Mouse (Mus musculus) hindbrain, embryonic 16.5 days (tissue): ENCODE data around the gene D430042O09Rik. TPM values are rescaled to one million over a fixed set of nuclear protein-coding genes. Genes with fewer than 3 reads are reported as not detected.

Source experiments
- ATAC-seq: fragments of 200-750 bp; cut with Nextera tagmentation; 2 replicates; pipeline ENCODE4 v1.8.0; 2017; ENCODE audit warnings: moderate TSS enrichment, moderate library complexity
- H3K27ac ChIP-seq: fragments of 300-500 bp; sonication (generic); 2 replicates; pipeline ENCODE4 v1.5.1; 2014; ENCODE audit warnings: low read depth, mild to moderate bottlenecking, control low read depth, low read length, moderate library complexity
- H3K27me3 ChIP-seq: fragments of 300-500 bp; sonication (generic); replicated peaks from 2 replicates; pipeline ENCODE4 v1.6.1; 2014; ENCODE audit warnings: low read length; ENCODE audit not compliant: control insufficient read depth, insufficient read depth
- H3K36me3 ChIP-seq: fragments of 300-500 bp; sonication (generic); 2 replicates; pipeline ENCODE4 v1.6.1; 2014; ENCODE audit warnings: mild to moderate bottlenecking, low read length, moderate library complexity, mixed read lengths; ENCODE audit not compliant: control insufficient read depth, insufficient read depth
- H3K4me1 ChIP-seq: fragments of 300-500 bp; sonication (generic); 2 replicates; pipeline ENCODE4 v1.6.1; 2014; ENCODE audit warnings: low read depth, low read length; ENCODE audit not compliant: control insufficient read depth, insufficient read depth
- H3K4me2 ChIP-seq: fragments of 300-500 bp; sonication (generic); 2 replicates; pipeline ENCODE4 v1.6.1; 2014; ENCODE audit warnings: mild to moderate bottlenecking, low read length, control low read depth, moderate library complexity
- H3K4me3 ChIP-seq: fragments of 300-500 bp; sonication (generic); 2 replicates; pipeline ENCODE4 v1.5.1; 2014; ENCODE audit warnings: mild to moderate bottlenecking, low read length, control low read depth, moderate library complexity
- H3K9ac ChIP-seq: fragments of 300-500 bp; sonication (generic); 2 replicates; pipeline ENCODE4 v1.6.1; 2014; ENCODE audit warnings: low read depth, mild to moderate bottlenecking, control low read depth, low read length, moderate library complexity
- H3K9me3 ChIP-seq: fragments of 300-500 bp; sonication (generic); 2 replicates; pipeline ENCODE4 v1.6.1; 2014; ENCODE audit warnings: mild to moderate bottlenecking, low read length, moderate library complexity; ENCODE audit not compliant: control insufficient read depth
- WGBS: fragments of 180-500 bp; shearing (Covaris S2); extraction: QIAGEN DNeasy Blood & Tissue Kit; methylation state at CpG from one replicate; pipeline ENCODE4 v1.1.7; 2014; 5-methylcytosine and 5-hydroxymethylcytosine counted together
- polyA plus RNA-seq: library from polyadenylated mRNA; unstranded; fragments of >200 nt; fragmentation: Nextera tagmentation; extraction: Ambion mirVana; gene quantifications from 2 replicates; pipeline ENCODE4 v1.2.1, GENCODE M21; 2015

D430042O09Rik gene
- polyA plus RNA-seq, 1 experiment from 2014 or later: 5.0 TPM

DNA sequence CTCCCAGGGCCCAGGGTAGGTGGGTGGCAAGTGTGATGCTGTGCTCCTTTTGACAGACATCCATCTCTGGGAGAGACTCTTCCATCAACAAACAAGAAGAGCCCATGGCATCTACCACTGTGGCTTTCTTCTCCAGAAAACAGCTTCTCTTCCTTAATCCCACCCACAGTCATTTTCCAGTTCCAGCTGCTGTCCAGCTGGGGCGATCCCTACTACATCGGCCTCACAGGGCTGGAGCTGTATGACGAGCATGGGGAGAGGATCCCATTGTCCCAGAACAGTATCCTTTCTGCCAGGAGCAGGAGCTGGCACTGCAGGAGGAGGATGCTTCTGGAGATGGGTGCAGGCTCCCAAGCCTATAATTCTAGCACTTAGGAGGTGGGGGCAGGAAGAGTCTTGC lies 160.9 kb downstream of the D430042O09Rik start:
- H3K4me2 ChIP-seq: no peak overlapping the region
- no peaks in the 10 kb centered on the region for H3K9me3 ChIP-seq
- peaks cover 21% of the 10 kb centered on the region for H3K4me1 ChIP-seq
- H3K9ac ChIP-seq: no peak overlapping the region
- ATAC-seq: no peak
- no peaks in the 10 kb centered on the region for H3K27me3 ChIP-seq
- H3K27ac ChIP-seq: no peak overlapping the region
- 84% methylated on average over 3 of the region's 3 CpGs for WGBS
- H3K4me3 ChIP-seq: no peak overlapping the region
- H3K36me3 ChIP-seq: no peaks in the 10 kb centered on the region

DNA sequence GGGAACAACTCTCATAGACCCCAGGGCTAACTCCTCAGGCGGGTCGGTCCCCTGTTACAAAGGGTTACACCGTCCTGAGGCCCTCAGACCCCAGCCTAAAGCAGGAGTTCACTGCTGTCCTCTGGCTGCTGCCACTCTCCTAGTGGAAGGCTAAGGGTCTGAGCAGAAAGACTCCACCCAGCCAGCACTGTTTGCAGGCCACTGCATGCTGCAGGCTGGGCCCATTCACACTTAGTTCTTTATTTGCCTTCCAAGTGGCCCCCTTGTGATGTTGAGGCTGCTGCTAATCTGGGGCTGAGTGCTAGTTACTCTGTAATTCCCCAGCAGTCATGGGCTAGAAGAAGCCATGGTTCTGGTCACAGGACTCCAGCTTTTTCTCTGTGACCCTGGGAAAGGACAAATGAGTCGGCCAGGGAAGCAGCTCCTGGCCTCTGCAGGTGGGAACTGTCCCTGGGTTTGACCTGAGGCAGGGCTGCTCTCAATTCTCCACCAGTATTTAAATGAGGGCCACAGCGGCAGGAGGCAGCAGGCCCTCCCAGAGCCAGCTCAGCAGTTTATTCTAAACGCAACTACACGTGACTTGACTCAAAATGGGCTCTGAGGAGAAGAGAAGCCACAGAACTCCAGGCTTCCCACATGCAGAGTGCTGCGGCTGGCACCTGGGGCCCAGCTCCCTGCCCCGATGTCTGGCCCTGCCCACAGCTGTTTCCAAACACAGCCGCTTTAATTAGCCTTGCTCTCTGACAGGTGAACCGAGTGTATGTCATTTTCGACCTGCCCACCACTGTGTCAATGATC lies 163.9 kb downstream of the D430042O09Rik start:
- Histone ChIP-seq H3K27ac (peak overlapping the region; percentile 7; the same call in 1 of the 2 replicates), H3K27me3 (no peaks in the 10 kb centered on the region), H3K9me3 (no peaks in the 10 kb centered on the region), H3K4me3 (no peak overlapping the region), H3K36me3 (no peaks in the 10 kb centered on the region), H3K4me2 (no peak overlapping the region), H3K9ac (no peak overlapping the region), H3K4me1 (peaks cover 17% of the 10 kb centered on the region)
- 19% methylated on average over 12 of the region's 12 CpGs for WGBS
- peak; percentile 73 for ATAC-seq

DNA sequence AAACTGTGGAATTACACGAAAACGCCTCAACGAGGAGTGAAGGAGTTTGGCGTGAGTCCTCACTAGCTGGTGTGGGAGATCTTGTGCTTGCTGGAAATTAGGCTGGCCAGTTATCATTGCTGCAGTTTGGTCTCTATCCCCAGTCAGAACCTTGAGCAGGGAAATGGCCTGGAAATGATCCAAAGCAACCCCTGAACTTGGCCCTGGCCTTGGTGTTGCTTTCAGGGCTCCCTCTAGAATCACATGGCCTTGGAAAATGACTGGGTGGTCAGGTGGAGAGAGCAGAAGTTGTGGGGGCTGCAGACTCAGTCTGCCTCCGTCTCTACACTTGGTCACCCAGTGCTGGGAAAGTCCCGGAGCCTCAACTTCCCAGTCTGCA lies 164.5 kb downstream of the D430042O09Rik start:
- Histone ChIP-seq H3K9me3 (no peaks in the 10 kb centered on the region), H3K4me2 (no peak overlapping the region), H3K27ac (peak overlapping the region; percentile 7; the same call in 1 of the 2 replicates), H3K9ac (no peak overlapping the region), H3K27me3 (no peaks in the 10 kb centered on the region), H3K4me1 (peaks cover 17% of the 10 kb centered on the region), H3K4me3 (no peak overlapping the region), H3K36me3 (no peaks in the 10 kb centered on the region)
- 35% methylated on average over 6 of the region's 6 CpGs for WGBS
- peak; percentile 38 for ATAC-seq

DNA sequence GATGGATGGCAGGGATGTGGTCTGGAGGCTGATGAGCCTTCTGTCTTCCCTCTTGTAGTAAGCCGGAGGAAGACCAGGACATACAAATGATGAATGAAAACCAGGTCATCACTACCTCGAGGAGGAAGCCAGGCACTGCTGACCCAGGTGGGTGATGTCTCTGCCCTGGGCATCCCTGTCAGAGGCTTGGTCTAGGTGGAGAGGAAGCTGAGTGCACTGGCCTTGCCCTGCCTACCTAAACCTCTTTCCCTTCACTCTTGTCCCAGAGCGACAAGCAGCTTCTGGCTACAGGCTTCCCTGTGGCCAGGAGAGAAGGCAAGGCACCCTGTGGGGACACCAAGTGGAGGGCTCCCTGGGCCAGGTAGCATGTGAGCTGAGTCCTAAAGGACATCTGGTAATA lies 165.2 kb downstream of the D430042O09Rik start:
- Histone ChIP-seq H3K4me1 (peaks cover 17% of the 10 kb centered on the region), H3K9me3 (no peaks in the 10 kb centered on the region), H3K4me2 (no peak overlapping the region), H3K9ac (no peak overlapping the region), H3K27me3 (no peaks in the 10 kb centered on the region), H3K27ac (no peak overlapping the region), H3K36me3 (no peaks in the 10 kb centered on the region), H3K4me3 (no peak overlapping the region)
- no peak for ATAC-seq
- 86% methylated on average over 3 of the region's 3 CpGs for WGBS

DNA sequence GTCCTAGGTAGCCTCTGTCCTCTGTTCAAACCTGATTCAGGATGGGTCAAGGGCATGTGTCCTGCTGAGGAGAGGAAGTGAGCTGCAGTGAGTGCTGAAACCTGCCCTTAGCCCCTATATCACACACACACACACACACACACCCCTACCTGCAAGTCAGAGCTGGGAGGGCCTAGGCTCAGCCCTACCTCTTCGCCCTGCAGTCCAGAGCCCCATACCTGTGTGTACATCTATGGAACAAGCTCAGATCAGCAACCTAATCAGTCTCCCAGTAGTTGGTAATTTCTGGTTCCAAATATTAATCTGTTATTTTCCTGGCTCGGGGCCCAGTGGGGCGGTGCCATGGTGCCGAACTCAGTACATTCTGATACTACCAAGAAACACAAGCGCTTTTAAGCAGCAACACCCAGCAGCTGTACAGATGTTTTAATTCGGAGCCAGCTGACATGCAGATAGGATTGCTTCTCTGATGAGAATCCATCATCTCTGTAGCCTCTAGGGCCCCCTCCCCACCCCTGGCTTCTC lies 166.3 kb downstream of the D430042O09Rik start:
- no peak for ATAC-seq
- Histone ChIP-seq H3K9me3 (no peaks in the 10 kb centered on the region), H3K27me3 (no peaks in the 10 kb centered on the region), H3K36me3 (no peaks in the 10 kb centered on the region), H3K4me2 (no peak overlapping the region), H3K27ac (no peak overlapping the region), H3K9ac (no peak overlapping the region), H3K4me1 (peaks cover 17% of the 10 kb centered on the region), H3K4me3 (no peak overlapping the region)
- 76% methylated on average over 6 of the region's 6 CpGs for WGBS

DNA sequence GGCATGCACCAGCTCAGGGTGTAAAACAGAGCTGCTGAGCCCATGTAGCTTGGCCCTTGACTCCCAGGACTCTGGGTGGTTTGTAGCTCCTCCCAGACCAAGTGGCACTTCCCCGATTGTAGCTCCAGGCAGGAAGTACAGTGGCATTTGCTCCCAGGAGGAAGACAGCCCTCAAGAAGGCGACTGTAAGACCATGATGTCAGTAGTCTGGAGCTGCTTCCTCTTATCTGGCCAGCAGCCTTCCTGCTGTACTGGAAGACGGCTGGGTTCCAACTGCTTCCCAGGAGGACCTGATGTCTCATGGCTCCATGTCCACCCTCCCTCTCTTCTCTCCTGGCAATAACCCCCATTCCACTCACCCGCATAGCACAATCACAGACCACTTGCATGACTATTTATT lies 170.4 kb downstream of the D430042O09Rik start:
- Histone ChIP-seq H3K27me3 (no peaks in the 10 kb centered on the region), H3K9ac (no peak overlapping the region), H3K9me3 (no peaks in the 10 kb centered on the region), H3K27ac (no peak overlapping the region), H3K4me2 (no peak overlapping the region), H3K4me3 (no peak overlapping the region), H3K36me3 (no peaks in the 10 kb centered on the region), H3K4me1 (no peaks in the 10 kb centered on the region; the same call in 1 of the 2 replicates)
- WGBS: 78% methylated on average over 4 of the region's 4 CpGs
- ATAC-seq: no peak

DNA sequence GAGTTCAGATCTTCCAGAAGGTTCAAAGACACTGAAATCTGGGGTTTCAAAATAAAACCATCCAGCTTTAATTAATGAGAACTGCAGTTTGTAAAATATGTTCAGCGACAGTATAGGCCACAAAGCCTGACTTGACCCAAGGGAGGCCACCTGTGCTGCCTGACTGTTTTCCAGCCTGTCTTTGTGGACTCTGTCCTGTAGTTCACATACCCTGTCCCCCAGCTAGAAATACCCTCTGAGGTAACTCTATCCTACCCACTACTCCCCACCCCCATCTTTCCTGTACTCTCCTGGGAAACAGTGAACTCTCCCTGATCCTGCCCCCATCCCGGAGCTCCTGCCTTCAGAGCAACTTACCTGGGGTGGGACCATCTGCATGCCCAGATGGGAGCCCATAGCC lies 175.5 kb downstream of the D430042O09Rik start:
- 77% methylated on average over 2 of the region's 2 CpGs for WGBS

DNA sequence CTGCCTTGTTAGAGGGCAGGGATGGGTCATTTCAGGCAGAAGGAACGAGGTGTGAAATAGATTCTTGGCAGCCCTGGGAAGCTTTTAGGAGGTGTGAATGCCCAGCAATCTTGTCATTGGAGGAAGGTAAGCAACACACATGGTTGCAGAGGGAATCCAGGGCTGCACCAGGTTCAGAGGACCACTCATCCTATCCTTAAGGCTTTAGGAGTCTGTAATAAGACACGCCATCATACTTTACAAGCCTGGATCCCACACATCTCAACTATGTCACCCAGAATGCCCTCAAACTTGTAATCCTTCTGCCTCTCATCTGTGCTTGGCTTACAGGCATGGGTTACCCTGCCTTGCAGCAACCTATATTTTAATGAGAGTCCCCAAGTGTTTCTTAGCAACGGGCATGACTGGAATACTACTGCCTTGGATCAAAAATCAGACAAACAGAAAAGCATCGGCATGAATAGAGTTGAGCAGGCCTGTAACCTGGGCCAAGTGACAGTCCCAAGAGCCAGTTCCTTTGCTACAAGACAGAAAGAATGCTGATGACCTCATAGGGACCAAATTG lies 178.5 kb downstream of the D430042O09Rik start:
- H3K4me2 ChIP-seq: no peak overlapping the region
- 47% methylated on average over 4 of the region's 4 CpGs for WGBS
- H3K4me3 ChIP-seq: no peak overlapping the region
- no peak overlapping the region for H3K27ac ChIP-seq
- no peak overlapping the region for H3K9ac ChIP-seq
- ATAC-seq: no peak
- peaks cover 20% of the 10 kb centered on the region for H3K4me1 ChIP-seq
- H3K36me3 ChIP-seq: no peaks in the 10 kb centered on the region
- no peaks in the 10 kb centered on the region for H3K27me3 ChIP-seq
- no peaks in the 10 kb centered on the region for H3K9me3 ChIP-seq

More for the DNA sequence above, 175.5 kb downstream of the D430042O09Rik start:
- Histone ChIP-seq H3K9ac (no peak overlapping the region), H3K4me1 (peaks cover 16% of the 10 kb centered on the region), H3K27me3 (no peaks in the 10 kb centered on the region), H3K9me3 (no peaks in the 10 kb centered on the region), H3K4me2 (no peak overlapping the region), H3K27ac (no peak overlapping the region), H3K36me3 (no peaks in the 10 kb centered on the region), H3K4me3 (no peak overlapping the region)
- ATAC-seq: no peak

DNA sequence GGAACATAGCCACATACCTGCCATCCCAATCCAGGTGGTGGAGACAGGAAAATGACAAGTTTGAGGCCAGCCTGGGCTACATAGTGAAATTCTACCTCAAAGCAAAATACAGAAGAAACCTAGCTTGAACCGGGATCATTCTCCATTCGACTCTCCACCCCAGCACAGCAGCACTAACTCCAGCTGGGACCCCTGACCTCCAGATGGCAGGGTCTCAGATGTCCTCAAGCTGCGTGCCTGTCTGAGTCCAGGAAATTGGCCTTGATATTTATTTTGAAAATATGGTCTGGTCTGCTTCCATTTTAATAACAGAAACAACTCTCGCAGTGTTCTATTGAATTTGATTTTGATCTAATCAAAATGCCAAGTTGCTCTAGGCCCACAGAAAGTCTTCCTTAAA lies 179.4 kb downstream of the D430042O09Rik start:
- H3K27ac ChIP-seq: no peak overlapping the region
- 60% methylated on average over 4 of the region's 4 CpGs for WGBS

More for the DNA sequence above, 179.4 kb downstream of the D430042O09Rik start:
- Histone ChIP-seq H3K27me3 (no peaks in the 10 kb centered on the region), H3K4me3 (no peak overlapping the region), H3K9me3 (no peaks in the 10 kb centered on the region), H3K4me1 (peaks cover 20% of the 10 kb centered on the region), H3K4me2 (no peak overlapping the region), H3K36me3 (no peaks in the 10 kb centered on the region), H3K9ac (no peak overlapping the region)
- ATAC-seq: no peak
